Mouse (Mus musculus) hindlimb bud, embryonic 11.5 days (tissue): ENCODE measurements around the gene Hdac5.

Experiments
- DNase-seq: peaks from one replicate; pipeline ENCODE4 v3.0.0-alpha.2; 2012; ENCODE audit warnings: low read depth, low spot score; ENCODE audit errors: extremely low spot score

Hdac5 gene

DNA sequence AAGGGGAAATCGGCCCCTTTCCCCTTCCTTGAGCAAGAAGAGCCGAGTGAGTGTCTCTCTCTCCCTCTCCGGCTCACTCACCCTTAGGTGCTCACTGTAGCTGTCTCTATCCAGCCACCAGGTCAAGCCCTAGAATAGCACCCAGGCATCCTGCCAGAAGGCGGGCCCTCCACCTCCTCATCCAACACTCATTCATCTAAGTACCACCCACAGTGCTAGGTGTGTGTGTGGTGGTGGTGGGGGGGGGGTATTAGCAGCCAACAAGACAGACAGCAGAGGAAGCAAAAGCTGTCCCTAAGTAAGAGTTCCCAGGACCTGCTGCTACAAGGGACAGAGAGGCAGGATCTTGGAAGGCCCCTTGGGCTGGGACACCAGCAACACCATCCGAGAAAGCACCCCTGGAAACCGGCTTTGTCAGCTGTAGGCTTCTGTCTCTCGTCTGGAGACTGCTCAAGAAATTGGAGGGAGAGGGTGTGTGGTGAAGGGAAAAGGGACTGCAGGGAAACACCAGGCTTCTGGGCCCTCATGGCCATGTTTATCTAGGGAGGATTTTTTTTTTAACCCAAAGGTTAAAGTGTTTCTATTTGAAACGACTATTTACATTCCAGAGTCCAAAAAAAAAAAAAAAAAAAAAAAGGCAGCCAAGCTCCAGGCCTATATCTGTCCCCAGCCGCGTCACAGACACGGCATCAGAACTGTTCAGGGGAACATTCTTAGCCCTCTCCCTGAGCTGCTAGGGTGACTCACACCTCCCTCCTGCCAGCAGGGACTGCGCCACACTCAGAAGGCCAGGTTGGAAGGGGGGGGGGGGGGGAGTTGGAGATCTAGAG is 13.7 kb downstream of the Hdac5 start:
- no peak for DNase-seq

DNA sequence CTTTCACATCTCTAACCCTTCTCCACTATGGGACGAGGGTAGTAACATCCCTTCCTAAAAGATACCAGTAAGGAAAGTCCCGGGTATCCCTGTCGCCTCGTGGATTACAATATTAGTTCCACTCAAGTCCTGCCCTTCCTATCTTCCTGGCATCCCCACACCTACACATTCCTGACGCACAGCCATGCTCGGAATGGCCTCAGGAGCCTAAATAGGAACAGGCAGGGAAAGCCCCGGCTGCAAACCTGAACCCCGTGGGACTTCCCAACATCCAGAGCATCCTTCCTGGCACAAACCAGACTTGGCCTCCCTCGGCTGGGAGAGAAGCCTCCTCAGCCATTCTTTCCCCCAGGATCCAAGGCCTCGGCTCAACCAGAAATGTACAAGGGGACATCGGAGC is 14.5 kb downstream of the Hdac5 start:
- DNase-seq: no peak

DNA sequence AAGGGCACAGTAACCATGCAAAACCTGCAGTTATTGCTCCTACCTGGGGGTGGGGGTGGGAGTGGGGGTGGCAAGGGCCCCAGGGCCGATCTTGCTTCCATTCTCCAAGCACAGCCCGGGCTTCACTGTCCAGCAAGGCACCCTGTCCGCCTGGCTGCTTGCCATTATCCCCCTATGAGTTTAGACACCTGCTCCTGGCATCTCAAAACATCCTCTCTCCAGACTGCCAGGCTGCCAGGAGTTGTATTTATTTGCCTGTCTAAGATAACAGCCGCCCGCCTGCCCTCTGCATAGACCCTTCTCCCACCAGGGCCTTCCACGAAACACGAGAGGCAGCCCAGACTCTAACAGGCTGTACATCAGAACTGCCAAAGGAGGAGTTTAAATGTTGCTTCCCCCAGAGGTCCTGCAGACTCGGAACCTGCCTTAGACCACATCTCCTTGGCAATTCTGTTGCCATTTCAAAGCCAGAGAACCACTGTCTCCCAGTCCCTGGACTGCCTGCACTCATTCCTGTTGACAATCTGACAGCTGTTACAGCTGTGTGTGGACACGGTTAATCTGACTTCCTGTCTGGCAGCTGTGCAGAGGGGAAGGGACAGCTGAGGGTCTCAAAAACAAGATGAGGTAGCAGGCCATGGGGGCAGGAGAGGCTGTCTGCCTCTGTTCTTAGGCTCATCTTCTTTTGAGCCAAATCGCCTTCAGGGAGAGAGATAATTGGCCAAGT is 15.4 kb downstream of the Hdac5 start:
- DNase-seq: no peak

DNA sequence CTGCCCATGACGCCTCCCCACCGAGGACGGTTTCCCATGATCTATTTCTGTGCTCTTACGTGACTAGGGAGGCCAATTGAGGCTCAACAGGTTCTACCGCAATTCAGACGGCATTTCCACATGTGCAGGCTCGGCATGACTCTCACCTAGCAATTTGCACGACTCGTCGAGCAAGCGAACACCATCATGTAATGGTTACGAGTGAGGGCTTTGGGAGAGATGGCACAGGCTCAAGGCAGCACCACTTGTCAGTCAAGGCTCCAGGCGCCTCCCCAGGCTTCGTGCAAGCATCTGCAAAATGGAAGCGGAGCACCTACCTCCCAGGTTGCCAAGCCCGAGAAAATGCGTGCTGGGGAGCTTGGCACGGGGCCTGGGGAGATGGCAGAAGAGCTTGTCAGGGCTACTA is 18.0 kb downstream of the Hdac5 start:
- no peak for DNase-seq

DNA sequence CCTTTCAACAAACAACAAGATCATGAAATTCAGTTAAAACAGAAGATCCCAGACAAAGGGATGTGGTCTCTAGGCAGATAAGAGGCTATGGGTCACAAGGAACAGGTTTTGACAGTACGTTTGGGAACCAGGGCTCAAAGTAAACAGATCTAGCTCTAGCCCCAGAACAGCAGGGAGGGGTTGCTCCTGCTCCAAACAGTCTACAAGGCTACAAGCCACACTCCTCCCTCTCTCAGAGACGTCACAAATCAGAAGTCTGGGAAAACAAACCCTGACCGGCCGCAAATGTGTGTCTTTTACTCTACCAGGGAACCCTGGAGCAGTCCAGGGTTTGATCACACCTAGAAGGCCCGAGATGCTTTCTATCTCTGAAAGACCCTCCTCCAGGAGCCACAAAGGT is 19.0 kb downstream of the Hdac5 start:
- DNase-seq: no peak

DNA sequence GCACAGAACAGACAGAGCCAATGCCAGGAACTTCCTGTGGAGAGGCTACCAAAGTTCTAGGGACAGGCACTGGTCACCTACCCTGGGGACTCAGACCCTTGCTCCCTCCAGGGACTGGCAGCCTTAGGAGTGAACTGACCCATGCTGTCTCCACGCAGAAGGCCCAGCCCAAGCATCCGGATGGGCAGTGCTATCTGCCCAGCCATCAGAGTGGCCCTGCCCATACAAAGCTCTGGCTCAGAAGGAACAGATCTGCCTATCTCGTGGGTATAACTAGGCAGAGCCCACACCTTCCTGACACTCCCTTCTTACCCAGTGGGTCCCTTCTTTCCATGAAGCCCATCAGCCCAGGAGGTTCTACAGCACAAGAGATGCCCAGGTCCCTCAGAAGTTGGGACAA is 19.8 kb downstream of the Hdac5 start:
- DNase-seq: no peak

DNA sequence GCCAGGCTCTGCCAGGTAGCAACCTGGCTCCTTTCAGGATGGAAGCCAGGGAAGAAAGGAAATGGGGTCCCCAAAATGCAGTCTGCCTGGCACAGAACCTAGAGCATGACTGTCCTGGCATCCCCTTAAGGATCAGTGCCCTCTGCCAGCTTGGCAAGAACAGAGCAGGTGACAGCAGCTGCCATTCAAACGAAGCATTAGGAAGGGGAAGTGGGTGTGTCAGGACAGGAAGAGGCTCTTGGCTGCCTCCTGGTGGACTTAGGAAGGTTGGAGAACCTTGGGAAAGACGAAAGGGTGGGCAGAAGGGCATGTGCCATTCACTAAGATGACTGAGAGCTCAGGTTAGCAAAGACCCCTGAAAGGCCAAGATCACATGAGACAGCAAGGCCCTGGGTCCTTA is 20.2 kb downstream of the Hdac5 start:
- DNase-seq: no peak

DNA sequence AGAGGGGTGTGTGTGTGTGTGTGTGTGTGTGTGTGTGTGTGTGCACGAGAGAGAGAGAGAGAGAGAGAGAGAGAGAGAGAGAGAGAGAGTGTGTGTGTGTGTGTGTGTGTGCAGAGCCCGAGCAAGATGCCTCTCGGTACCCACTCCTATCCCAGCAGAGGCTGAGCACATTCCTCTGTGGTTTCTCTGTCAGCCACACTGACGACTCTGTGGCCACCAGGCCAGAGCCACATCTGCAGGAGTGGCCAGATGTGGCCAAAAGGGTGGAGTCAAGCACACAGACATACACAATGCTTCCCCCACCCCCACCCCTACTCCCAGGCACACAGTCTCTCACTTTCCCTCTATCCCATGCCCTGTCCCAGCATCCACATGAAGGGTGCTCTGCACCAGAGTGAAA is 21.1 kb downstream of the Hdac5 start:
- DNase-seq: no peak

DNA sequence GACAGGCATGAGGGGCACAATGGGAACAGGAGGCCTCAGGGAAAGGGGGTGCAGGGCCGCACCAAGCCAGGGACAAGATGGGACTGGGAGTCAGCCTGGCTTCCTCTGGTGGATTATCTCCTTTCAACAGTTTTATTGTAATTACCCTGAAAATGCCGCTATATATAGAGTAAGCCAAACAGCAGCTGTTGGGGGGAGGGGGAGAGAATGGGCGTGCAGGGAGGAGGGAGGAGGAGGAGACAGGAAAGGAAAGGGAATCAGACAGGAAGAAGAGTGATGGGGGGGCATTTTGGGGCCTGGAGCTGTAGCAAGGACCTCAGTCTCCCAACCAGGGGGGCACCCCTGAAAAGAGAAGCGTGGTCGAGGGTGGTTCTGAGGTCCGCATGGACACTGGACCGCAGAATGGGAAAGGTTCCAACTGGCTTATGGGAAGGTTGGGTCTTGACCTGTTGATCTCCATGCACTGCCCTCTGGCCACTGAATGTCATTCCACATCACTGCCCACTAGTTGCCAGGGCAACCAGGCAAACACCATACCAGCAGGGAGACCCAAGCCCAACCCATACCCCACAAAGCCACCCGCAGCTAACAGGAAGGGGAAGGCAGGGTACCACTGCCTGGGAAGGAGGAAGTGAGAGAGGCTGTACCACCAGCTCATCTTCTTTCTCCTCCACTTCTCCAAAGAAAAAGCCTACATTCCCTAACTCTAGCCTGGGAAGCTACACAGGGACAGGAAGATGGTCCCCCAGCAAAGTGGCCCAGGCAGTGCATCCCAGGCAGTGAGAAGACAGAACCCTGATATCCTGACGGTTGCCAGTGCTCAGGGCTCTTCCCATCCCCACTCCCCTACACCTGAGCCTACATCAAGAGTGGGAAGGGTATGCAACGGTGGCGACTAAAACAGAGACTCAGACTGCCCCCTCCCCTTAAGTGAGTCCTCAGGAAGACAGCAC is 21.9 kb downstream of the Hdac5 start:
- no peak for DNase-seq

DNA sequence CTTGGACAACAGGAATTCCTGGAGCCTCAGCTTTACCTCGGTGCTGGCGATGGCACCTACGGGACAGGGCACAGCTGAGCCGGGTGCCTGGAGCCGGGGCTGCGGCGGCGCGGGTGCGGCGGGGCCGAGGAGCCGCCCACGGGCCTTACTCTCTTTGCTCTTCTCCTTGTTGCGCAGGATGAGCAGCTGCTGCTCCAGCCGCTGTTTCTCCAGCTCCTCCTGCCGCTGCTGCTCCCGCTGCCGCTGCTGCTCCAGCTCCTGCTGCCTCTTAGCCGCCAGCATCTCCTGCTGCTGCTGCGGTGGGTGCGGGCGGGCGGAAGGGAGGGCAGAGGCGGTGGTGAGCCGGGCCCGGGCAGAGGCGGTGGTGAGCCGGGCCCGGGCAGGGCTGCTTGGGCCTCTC is 23.5 kb downstream of the Hdac5 start:
- DNase-seq: no peak

DNA sequence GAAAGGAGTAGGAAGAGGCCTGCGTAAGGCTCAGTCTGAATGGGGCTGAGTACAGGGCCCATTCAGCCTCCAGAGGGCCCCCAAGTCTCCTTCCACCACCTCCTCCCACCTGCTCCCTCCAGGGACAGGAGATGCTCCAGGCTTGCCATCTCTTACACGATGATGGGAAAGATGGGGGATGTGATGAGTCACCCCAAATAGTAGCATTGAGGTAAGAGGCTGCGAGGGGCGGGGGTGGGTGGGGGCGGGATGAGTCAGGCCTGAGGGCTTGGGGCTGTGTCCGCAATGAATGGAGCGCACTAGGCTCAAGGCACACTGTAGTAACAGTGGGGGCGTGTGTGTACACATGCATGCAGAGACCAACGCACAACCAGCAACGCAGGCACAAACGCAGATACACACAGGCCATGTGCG is 28.6 kb downstream of the Hdac5 start:
- no peak for DNase-seq

DNA sequence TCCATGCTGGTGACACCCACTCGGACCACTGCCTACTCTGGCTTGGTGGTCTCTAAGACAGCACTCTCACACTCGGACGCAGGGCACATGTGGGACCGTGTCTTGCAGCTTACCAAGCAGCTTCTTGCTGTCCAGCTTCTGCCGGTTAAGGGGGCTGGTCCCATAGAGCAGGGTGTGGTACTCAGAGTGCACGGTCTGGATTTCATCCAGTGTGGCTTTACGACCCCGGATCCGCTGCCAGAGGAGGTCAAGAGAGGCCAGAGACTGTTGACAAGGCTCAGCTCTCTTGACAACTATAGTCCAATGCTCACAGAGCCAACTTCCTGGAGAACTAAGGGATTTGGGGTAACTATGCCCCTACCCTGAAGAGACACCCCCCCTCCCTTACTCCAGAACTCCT is 30.1 kb downstream of the Hdac5 start:
- no peak for DNase-seq

DNA sequence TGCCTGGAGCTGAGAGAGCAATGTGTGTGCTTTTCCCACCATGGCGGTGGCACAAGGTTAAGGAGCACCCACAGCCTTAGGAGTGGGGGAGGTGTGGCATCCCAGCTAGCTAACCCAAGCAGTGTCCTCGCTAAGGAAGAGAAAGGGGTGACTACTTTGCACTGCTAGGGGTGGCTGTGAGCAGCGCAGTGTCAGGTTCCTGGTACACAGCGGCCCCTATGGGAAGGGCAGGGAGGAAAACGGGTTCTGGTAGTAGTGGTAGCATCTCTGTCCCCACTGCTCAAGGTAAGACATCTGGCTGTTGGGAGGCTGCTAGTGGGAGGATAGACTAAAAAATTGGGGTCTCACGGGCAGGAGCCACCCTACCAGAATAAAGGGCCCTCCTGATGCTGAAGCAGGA is 31.7 kb downstream of the Hdac5 start:
- no peak for DNase-seq

DNA sequence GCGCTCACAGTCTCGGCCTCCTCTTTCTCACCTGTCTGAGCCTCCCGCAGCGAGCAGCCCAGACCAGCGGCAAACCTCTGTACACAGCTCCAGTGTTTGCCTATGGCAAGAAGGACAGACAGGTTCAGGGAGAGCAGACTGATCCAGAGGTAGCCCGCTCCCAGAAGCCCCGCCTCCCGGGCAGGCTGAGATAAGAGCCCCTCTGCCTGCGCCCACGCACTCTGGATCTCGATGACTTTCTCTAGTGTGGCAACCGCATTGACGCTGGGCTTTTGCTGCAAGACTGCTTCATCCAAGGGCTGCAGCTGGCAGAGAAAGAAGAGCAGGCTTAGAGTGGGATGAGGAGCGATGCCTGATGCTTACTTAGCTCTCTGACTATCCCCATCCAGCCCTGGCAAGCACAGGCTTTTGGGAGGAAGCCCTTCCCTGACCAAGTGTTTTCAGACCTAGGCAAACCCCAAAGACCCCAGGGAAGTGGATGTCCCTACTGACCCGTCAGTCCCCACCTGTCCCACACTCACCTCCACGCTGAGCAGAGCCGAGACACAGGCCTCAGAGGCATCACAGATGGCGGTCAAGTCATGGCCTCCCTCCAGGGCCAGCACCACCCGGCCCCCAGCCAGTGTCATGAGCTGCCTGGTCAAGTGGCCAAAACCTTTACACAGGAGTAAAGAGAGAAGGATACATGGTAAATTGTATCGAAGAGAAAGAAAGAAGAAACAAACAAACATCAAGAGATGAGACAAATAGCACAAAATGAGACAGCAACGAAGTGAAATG is 33.8 kb downstream of the Hdac5 start:
- DNase-seq: no peak

DNA sequence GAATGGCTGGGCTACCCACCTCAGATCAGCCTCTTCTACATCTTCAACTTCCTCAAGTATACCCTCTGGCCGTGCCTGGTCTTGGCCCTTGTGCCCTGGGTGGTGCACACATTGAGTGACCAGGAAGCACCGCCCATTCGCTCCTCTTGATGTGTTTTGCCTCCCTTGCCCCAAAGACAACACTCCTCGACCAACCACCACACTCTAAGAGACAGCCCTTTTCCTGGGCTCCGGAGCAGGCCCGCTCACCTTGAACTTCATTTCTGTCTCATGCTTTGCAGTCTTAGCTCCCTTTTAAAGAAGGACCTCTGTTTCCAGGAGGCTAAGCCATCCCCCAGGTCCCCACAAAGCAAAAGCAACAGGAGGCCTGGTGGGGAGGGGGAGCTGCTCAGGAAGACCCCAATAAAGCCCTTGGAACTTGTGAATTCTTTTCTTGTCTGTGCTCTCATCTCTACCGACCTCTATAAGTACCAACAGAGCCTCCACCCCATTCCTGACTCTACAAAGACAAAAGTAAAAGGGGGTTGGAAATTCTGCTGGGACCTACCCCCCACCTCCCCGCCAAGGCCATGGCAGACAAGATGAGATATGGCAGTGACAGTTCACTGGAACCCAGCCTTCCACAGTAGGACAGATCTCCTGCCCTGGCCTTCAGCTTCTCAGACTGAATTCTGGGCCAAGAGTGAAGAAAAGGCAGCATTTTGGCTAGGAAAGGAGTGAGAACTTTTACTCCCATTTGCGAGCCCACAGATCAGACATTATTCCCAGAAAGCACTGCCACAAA is 36.1 kb downstream of the Hdac5 start:
- DNase-seq: no peak

DNA sequence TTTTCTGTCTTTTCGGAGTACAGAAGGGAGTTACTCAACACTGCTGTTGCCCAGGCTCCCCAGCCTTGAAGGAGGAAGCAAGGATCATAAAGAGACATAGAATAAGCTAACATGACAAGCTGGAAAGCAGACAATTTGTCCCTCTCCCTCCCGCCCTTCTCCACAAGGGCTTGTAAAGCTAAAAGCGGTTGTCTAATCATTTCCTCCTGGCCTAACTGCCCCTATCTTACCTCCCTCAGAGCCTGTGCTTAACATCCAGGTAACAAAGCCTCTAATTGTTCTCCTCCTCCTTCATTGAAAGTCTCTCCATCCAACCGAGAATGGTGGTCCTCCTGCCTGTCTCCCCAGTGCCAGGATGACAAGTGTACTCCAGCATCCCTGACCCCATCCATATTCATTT is 39.1 kb downstream of the Hdac5 start:
- DNase-seq: no peak

DNA sequence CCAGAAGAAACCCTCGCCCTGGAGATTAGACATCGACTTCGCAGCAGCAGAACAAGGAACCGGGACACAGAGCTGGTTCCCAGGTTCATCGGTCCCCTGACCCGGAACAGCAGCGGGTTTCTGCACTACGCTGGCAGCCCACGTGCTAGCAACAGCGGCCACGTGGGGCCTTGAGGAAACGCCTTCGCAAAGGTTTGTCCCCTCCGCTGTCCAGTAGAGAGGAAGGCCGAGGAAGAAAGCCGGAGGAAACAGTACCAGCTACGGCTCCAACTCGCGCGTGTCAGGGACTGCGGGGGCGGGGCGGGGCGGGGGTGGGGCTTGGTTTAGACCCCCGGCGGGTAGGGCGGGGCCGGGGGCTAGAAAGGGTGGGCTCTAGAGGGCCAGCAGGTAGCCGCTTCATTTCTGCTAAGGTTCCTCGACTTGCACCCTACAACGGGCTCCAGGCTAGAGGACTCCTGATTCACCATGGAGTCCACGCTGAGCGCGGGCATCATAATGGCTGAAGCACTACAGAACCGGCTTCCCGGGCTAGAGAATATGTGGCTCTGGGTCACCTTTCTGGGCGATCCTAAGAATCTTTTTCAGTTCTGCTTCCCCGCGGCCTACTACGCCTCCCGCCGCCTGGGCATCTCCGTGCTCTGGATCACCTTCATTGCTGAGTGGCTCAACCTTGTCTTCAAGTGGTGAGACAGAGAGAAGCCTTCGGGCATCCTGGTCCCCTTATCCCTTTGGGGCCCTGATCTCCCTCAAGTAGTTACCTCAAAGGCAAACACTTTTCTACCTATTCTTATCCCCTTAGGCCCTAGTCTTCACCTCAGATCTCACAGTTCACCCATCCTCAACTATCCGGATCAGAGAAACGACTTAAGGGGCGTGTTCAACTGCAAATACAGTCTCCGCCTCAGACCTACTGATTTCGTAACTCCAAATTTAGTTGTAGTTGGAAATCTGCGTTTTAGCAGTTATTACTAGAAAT is 40.2 kb downstream of the Hdac5 start, which contains the start of gene G6pc3:
TSS of gene G6pc3 (plus strand) at position 160 of the 976 bp plus-strand sequence.
- no peak for DNase-seq

DNA sequence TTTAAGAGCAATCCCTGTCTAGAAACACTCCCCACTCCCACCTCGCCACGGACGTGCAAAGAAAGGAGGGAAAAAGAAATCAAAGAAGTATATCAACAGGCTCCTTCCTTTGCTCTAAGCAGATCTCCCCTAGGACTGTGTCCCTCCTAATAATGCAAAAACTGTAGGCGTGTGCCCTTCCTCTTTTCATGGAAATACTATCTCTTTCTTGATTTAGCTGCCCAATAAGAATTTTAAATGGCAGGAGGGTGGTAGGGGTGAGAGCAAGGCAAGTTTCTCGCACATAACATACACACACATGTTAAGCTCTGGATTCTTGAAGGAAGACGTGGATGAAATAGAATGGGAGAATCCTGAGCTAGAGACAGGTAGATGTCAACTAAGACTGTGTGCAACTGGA is 41.0 kb downstream of the Hdac5 start:
- DNase-seq: no peak

DNA sequence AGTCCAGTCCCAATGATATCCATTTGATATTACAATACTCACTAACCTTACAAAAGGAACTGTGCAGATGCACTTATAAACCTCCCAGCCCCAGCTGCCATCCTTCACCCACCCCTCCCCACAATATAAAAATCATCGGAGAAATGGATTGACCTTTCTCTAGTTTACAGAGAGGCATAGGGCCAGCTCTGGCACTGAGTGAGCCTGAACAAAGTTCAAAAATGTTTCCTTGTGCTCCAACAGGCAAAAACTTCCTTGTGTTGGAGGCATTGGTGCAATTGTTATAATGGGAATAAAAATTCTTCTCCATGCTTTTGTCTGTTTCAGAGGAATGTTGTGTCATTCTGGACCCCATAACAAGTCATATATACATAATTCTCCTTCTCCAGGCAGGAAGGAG is 43.7 kb downstream of the Hdac5 start:
- no peak for DNase-seq
